Mouse (Mus musculus): ENCODE results near the gene Gnat3.

The Gnat3 gene

DNA sequence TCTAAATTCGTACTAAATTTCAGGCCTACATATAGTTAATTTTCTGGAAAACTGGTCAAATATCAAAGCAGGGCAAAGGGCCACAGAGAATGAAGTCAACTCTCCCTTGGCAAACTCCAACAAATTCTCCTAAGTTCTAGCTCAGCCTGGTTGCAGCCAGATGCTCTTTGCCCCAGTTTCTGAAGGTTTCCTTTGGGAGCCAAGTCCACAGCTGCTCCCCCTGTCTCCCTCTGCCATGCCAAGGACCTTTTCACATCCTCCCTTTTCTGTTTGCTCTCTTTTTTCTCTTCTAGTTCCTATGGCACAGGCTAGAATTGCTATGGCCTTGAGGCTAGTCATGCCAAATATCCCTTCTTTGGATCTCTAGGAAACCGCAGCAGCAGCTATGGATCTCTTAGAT lies 43.8 kb downstream of the Gnat3 start:
- DNase-seq (ENCODE audit: low spot score), result peak; percentile 55

DNA sequence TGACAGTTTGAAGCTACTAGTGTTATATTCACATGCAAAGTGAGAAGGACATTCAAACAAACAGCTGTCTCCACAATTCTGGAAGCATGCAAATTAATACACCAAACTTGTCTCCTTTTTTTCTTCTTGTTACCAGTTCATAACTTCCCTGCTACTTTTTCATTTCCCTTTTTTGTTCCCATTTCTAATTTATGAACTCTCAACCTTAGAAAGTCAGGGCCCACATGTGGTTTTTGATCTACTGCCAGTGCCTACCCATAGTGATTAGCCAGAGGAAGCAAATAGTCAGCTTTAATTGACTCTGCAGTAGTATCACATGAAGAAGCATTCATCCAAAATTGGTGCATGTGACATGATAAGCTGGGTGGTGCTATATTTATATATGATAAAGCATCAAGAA lies 44.7 kb downstream of the Gnat3 start:
- no peak for DNase-seq (ENCODE audit: low spot score)

- no peak for DNase-seq (ENCODE audit: low spot score)
These were observed 48.0 kb downstream of the Gnat3 start for GRCm38 (mm10) chr5:18010301-18010700.

DNA sequence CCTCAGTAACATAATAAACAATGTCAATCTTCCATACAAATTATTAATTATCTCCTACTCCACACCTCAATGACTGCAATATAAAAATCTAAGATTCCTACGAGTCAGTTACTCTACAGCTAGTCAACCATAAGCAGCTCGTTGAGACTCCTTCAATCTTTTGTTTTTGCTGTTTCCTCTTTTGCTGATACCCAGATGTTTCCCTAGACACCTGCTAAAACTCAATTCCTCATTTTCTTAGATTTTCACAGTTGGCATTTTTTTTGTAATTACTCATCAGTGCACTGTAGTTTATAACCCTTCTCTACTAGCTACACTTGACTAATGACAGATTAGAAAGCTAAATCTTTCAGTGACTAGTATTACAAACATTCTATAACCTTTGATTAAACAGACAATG lies 50.8 kb downstream of the Gnat3 start:
- DNase-seq (ENCODE audit: low spot score), result no peak

DNA sequence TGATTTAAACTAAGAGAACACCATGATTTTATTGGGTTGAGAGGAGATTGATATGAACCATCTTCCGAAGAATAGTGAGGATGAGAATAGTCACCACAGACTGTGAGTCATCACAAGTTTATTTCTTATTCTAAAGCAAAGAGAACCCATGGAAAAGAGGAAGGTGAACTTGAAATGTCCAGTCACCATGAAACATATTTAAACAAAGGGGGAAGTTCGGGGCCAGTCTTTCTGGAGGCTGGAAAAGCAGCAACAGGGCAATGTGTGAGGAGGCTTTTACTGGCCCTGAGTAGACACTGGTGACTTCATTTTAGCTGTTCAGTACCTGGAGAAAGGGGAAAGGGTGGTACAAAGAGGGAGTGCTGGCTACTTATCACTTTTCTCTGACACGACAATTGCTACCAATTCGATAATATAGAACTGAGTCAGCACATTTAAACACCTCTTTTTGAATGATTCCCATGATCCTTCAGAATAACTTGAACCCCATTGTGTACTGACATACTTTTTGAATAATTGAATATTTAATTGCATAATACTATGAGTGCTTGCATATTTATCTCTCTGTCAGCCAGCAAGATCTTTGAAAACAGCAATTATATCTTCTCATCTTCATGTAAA lies 52.0 kb downstream of the Gnat3 start:
- DNase-seq (ENCODE audit: low spot score), result no peak

DNA sequence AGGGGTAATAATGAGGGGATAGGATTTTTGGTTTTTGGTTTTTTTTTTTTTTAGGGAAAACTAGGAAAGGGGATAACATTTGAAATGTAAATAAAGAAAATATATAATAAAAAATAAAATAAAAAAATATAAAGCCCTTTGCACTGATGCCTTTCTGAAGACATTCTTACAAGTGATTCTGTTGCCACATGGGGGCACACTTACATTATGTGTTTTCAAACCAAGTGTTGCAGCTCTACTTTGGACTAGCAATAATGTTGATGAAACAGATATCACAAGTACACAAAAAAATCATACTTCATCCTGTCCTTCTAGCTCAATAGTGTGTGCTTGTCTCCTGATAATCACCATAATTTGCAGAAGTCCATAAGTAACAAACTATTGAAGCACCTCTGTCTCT lies 61.0 kb downstream of the Gnat3 start:
- DNase-seq (ENCODE audit: low spot score), result no peak

DNA sequence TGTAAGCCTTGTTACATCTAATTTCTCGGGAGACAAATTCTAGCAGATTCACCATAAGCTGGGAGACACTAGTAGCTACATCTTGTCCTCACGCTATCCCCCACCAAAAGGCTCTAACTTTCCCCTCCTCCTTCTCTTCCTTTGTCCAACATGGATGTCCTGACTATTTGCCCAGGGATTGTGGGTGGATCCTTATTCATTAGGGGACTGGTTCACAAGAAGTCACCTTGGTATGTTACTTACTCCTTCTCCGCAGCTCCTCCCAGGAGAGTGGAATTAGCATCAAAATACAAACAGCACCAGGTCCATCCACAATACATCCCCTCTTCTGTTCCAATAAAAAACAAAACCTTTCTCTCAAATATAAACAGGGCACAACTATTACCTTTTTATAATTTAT lies 65.2 kb downstream of the Gnat3 start:
- no peak for DNase-seq (ENCODE audit: low spot score)

DNA sequence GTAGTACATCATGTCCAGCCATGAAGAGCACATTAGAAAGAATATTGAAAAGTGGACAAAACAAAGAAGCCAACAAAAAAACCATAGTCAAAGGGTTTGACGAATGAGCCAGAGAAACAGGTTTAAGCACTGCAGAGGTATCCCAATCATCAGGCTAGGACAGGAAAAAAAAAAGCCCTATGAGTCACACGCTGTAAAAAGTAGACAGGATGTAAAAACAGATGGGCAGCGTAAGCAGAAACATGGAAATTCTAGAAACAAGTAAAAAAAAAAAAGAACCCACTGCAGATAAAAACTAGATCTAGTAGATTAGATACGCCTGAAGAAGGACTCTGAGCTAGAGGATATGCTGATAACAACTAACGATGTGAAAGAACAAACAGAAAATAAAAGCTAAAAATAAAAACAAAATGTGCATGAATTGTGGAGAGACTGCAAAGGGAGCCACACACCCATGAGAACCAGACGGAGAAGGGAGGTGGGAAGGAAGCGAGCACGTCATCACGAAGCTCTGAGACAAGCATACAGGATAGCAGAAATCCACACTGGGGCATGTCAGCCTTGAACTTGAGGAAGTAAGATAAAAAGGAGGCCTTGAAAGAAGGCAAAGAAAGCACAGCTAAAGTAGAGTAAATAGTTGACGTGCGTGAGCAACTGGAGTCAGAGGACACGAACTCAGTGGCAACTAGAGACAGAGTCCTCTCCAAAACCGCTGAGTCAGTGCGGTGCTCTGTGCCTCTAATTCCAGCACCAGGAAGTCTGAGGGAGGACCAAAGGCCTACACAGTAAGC lies 73.7 kb downstream of the Gnat3 start:
- DNase-seq (ENCODE audit: low spot score), result peak; percentile 32

DNA sequence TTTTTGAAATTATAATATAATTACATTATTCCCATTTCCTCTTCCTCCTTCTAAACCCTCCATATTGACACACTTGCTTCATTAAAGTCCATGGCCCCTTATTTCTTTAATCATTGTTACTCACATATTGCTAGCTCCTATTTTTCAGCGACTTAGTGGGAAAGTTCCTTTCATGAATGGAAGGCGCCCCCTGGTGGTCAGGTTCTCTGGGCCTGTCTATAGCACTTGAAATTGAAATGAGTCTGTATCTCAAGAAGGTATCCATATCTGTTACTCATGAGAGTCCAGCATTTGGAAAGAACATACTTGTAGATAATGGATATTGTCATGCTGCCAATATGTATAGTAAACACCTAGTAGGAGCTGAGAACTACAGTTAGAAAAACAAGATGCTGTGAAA lies 80.7 kb downstream of the Gnat3 start:
- DNase-seq (ENCODE audit: low spot score), result no peak

DNA sequence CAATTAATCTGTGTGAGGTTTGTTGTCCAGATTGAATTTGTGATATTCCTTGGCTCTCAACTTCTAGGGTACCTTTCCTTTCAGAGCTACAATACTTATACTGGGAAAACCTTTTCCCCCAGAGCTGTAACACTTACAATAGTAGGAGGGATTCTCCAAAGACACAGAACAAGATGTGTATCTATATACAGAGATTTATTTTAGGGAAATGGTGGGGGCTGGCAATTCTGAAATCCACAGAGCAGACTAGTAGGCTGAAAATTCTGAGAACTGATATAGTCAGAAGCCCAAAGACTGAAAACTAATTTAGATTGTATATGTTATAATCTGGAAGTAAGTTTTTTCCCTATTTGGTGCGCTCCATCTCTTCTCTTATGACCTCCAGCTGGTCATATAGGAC lies 86.5 kb downstream of the Gnat3 start:
- no peak for DNase-seq (ENCODE audit: low spot score)

DNA sequence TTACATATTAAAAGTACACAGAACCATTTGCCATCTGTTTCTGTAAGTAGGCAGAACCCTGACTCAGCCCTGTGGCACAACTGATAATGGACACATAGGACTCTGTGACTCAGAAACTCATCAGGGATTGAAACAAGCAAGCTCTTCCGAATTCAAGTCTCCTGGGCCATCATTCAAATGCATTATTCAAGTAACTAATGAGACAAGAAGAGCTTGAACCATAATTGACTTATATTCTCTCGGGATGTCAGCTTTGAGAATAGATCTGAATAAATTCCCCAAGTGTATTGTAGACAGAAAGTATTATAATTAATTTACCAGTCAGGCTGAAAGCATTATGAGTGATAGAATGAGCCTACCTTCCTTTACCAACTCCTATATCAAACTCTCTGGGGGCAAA lies 93.0 kb downstream of the Gnat3 start:
- no peak for DNase-seq (ENCODE audit: low spot score)

All from ovary, adult 18-20 months (tissue).